Comparison of ENCODE assay signal across 28 mouse cellular contexts in genomic region chr2:116999592-116999991, GRCm38 (mm10).
DNase-seq lines count a peak whose midpoint lies in the region; ATAC-seq and TF ChIP-seq lines count a peak whose summit lies in the region.
"Had no signal": no experiment of that assay in that cellular context is flagged by ENCODE, and none has a peak within 500 bp of the region (broad histone marks: within the 10 kb centered on the region; RNA-seq: fewer than 3 reads in every experiment).

No protein-coding gene starts in this region.

- ATAC-seq in common myeloid progenitor, adult 5-6 weeks (replicated peaks; ENCODE audit: low read depth, poor library complexity, severe bottlenecking): 0 out of 2 replicates have a peak, but pooled peaks have one; percentile 10
- ATAC-seq in liver, embryonic 14.5 days (ENCODE audit: insufficient read depth): 0 out of 2 replicates have a peak, but pooled peaks have one; percentile 19
- ATAC-seq: forebrain, postnatal 0 days; intestine, embryonic 16.5 days; midbrain, embryonic 15.5 days had no signal

- H3K4me3 ChIP-seq in liver, embryonic 14.5 days (ENCODE audit: insufficient read depth in 1 of 2, low read depth in 2 of 2, low read length in 2 of 2): no peak overlapping the region
- H3K4me3 ChIP-seq: embryonic facial prominence, embryonic 13.5 days; hindbrain, embryonic 13.5 days; midbrain, embryonic 15.5 days; neural tube, embryonic 12.5 days had no signal

- H3K9ac ChIP-seq in liver, embryonic 14.5 days (replicated peaks): no peak overlapping the region
- H3K9ac ChIP-seq: embryonic facial prominence, embryonic 13.5 days; forebrain, postnatal 0 days; hindbrain, embryonic 13.5 days; lung, embryonic 14.5 days; midbrain, embryonic 15.5 days; neural tube, embryonic 12.5 days had no signal

- no peak overlapping the region; the same call in 1 of the 2 replicates for H3K4me2 ChIP-seq in liver, embryonic 14.5 days (ENCODE audit: low read depth)
- H3K4me2 ChIP-seq: embryonic facial prominence, embryonic 13.5 days; heart, embryonic 11.5 days; hindbrain, embryonic 13.5 days; lung, embryonic 14.5 days; midbrain, embryonic 15.5 days; neural tube, embryonic 12.5 days had no signal

- H3K27ac ChIP-seq in liver, embryonic 14.5 days: no peak overlapping the region
- H3K27ac ChIP-seq: embryonic facial prominence, embryonic 13.5 days; hindbrain, embryonic 13.5 days; midbrain, embryonic 15.5 days; neural tube, embryonic 12.5 days had no signal

- DNase-seq in 416B (ENCODE audit: low read depth) (peak; percentile 86), A20 (ENCODE audit: low read depth, low spot score) (peak; percentile 63)
- no peak for DNase-seq in liver, embryonic 14.5 days (ENCODE audit: low read depth in 3 of 3, low spot score in 3 of 3)
- DNase-seq in urinary bladder, postnatal 10 days (ENCODE audit: low spot score): no peak
- DNase-seq in cerebellum, postnatal 36 days: no peak
- DNase-seq in adrenal gland, adult 2 months: no peak
- DNase-seq: cerebellum, adult 8-10 months; cerebellum, postnatal 25 days; embryo, embryonic 11 days; forebrain, postnatal 0 days; gastrocnemius, postnatal 14 days; heart, adult 18-20 months; heart, postnatal 4 days; kidney, adult 8-10 months; kidney, postnatal 10 days; layer of hippocampus, adult 9-11 months; lung, embryonic 14.5 days; lung, postnatal 14 days; right cerebral cortex, postnatal 4 days; thymus, adult 2 months; thymus, postnatal 36 days had no signal

- no peaks in the 10 kb centered on the region for H3K36me3 ChIP-seq in liver, embryonic 14.5 days (replicated peaks; ENCODE audit: control insufficient read depth, insufficient read depth, low read depth)
- H3K36me3 ChIP-seq: embryonic facial prominence, embryonic 13.5 days; hindbrain, embryonic 13.5 days; midbrain, embryonic 15.5 days; neural tube, embryonic 12.5 days had no signal

- no peak for TF ChIP-seq EP300 in liver, embryonic 14.5 days (IDR thresholded peaks at IDR 0.05; ENCODE audit: low read depth)

- H3K9me3 ChIP-seq in liver, embryonic 14.5 days (ENCODE audit: control insufficient read depth, low read length): no peaks in the 10 kb centered on the region
- H3K9me3 ChIP-seq: embryonic facial prominence, embryonic 13.5 days; hindbrain, embryonic 13.5 days; midbrain, embryonic 15.5 days; neural tube, embryonic 12.5 days had no signal

- WGBS in liver, embryonic 14.5 days (ENCODE audit: insufficient replicate concordance): 17% methylated on average over 5 of the region's 5 CpGs

- H3K27me3 ChIP-seq in liver, embryonic 14.5 days (ENCODE audit: control insufficient read depth, insufficient read depth, low read length): no peaks in the 10 kb centered on the region
- H3K27me3 ChIP-seq: embryonic facial prominence, embryonic 13.5 days; hindbrain, embryonic 13.5 days; midbrain, embryonic 15.5 days; neural tube, embryonic 12.5 days had no signal

- H3K4me1 ChIP-seq in liver, embryonic 14.5 days (replicated peaks; ENCODE audit: control insufficient read depth in 2 of 2, insufficient read depth in 2 of 2, low read length in 1 of 2): peaks cover 8 to 25% of the 10 kb centered on the region in 2 experiments
- H3K4me1 ChIP-seq: embryonic facial prominence, embryonic 13.5 days; hindbrain, embryonic 13.5 days; midbrain, embryonic 15.5 days; neural tube, embryonic 12.5 days had no signal

- no peak for TF ChIP-seq CTCF in liver, embryonic 14.5 days (IDR thresholded peaks at IDR 0.05; ENCODE audit: low read depth)

Comparison
In these comparisons a context has a peak if more than half of its experiments do, and no peak if none do; other contexts are left out.
1. DNase-seq: peak in 416B (single experiment) and A20 (single experiment); none in liver, embryonic 14.5 days (0 of 3), urinary bladder, postnatal 10 days (single experiment), cerebellum, postnatal 36 days (0 of 2) and adrenal gland, adult 2 months (single experiment).